Mouse (Mus musculus): ENCODE measurements at regions not wholly inside any gene's neighbourhood (a gene's known extent, or its start where the extent isn't known, plus 50 kb on each side); places are given as distances from the start of the nearest gene placed in this dataset.

DNA sequence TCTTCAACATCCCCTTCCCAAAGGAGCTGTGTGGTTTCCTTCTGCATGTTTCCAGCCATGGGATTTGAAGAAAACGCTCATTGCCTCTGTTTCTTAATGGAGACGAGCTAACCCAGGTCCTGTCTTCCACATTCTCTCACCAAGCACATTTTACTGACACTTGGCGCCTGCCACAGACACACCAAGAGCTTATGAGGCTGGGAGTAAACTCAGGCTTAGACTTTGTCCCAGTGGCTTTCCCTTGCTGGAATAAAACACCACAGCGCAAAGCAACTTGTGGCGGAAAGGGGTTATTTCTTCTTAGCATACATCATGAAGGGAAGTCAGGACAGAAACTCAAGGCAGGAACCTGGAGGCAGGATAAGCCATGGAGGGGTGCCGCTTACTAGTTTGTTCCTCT is 184.5 kb upstream of the Hes1 start:
- DNase-seq, result no peak

DNA sequence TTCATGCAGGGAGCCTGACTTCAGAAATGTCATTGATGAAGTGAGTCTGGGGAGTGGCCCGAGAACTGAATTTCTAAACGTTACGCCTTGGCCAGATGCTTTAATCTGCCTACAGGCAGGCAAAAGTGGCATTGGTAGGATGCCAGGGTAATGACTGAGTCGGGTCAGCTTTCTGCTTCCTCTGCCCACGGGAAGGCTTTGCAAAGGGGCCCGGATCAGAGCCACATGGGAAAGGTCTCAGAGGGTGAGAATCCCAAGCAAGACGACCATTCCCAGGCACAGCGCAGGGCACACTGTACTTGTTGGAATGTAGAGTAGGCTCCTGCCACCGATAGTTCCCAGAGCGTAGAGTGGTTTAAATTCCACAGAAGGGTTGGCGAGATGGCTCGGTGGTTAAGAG is 182.7 kb upstream of the Hes1 start:
- no peak for DNase-seq

DNA sequence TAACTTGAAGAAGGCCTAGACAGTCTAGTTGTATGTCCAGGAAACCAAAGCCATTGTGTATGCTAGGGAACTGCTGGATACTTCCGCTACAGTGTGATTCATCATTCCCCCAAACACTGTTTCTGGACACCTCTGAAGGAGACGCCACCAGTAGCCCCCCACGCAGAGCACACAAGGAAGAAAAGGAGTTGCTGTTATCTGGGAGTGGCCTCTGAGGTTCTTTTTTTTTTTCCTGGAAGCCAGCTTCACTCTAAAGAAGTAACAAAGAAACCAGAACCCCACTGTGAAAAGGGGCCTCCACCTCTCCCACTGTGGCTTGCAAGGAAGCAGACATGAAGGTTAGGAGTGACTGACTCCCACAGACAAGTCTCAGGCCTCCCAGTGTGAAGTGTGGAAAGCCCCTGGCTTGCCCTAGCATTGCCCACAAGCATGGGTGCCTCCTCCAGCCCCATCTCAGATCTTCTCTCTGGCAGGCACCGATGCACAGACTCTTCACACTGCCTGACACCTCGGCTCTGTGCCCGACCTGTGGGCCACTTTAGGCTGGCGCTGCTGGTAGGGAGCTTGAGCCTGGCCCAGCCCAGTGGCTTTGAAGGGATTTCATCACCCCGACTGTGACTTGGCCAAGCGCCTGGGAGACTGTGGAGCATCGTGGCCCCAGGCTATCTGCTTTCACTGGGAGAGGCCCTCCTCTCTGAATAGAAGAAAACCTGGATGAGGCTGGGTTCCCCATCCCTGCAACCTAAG is 181.8 kb upstream of the Hes1 start:
- no peak for DNase-seq

DNA sequence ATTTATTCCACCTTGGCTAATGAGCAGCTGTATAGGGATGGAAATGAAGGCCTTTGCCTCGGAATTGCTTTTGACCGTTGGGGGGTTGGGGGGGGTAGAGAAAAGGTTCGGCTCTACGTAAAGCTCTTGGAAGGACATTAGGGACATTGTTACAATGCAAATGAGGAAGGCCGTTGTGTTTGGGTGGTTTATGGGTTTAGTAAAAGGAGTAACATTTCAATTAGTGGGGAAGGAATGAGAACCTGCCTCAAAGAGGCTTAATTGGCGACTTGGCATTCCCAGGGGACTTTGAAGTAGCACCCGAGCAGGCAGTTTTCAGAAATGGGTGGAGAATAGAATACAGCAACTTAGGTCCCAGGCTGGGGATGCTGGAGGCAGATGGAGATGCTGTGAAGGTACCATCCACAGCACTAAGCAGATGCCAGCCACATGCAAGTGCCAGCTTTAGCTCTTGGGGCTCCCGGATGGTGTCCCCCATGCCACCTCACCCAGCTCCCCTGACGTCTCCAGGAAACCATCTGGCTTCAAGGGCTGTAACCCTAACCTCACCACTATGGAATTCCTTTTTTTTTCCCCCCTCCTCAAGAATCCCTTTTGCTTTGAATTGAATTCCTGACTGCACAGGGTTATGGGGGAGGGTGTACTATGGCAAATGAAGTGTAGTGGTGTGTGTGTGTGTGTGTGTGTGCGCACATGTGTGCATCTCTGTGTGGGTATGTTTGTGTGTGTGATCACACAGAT is 180.8 kb upstream of the Hes1 start:
- DNase-seq, result no peak

DNA sequence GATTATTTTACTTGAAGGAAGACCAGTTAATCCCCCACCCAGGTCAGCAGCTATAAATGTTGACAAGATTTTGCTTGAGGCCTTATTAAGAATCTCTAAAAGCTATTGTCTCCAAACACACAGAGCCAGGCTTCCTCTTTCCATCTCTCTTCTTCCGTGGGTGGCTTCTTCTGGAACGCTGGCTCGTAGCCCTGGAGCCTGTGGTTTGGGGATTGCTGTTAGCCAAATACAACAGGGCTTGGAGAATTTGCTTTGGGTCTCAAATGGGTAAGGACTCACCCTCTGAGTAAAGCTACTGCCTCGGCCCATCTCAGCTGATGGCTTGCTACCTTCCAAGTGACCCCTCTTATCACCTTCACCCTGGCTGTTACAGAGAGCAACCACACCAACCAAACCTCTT is 179.3 kb upstream of the Hes1 start:
- no peak for DNase-seq

DNA sequence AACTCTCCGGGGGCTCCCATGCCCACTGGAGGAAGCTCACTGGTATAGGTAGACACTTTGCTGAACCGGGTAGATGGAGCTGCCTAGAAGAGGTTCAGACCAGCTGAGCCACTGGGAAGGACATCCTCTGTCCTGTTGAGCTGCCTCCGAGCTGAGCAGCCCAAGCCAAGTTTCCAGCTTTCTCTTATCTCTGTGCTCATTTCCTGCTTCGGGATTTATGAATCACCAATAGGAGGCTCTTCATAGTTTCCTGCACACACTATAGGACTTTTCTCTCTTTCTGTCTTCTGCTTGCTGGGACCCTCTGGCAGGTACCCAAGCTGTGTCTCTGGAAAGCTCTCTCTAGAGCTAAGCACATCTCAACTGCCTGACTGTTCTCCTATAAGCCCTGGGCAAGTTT is 177.4 kb upstream of the Hes1 start:
- DNase-seq, result no peak

DNA sequence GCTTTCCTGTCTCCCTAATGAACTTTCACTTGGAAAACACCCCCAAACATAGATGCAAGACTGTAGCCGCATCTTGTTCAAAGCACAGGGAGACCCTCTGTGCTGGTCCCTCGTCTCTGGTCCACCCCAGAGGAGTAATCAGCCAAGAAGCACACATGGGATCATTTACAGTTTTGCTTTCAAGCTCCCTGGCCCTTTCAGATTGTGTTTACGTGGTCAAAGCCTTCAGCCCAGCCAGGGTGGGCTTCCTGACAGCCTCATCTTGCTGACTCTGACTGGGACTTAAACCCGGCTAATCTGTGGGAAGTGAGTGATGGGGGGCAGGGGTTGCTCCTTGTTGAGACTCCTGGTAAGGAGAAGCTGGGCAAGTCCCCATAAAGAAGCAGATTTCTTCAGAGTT is 174.8 kb upstream of the Hes1 start:
- no peak for DNase-seq

DNA sequence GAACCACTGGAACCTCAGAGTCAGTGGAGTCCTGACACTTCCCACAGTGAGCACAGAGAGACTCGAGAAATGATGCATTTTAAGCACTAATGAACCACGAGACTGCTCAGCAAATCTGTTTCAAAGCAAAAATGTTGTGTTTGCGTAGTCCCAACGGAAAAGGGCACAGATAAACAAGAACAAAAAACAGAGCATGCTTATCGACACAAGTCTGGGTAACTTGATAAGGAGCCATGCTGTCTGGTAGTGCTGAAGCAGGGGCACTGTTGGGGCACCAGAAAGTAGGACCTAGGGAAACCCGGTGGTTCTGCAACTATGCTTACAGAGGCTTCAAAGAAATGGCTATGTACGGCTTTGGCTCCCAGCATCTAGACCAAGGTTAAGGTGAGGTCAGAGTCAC is 172.7 kb upstream of the Hes1 start:
- DNase-seq, result no peak

DNA sequence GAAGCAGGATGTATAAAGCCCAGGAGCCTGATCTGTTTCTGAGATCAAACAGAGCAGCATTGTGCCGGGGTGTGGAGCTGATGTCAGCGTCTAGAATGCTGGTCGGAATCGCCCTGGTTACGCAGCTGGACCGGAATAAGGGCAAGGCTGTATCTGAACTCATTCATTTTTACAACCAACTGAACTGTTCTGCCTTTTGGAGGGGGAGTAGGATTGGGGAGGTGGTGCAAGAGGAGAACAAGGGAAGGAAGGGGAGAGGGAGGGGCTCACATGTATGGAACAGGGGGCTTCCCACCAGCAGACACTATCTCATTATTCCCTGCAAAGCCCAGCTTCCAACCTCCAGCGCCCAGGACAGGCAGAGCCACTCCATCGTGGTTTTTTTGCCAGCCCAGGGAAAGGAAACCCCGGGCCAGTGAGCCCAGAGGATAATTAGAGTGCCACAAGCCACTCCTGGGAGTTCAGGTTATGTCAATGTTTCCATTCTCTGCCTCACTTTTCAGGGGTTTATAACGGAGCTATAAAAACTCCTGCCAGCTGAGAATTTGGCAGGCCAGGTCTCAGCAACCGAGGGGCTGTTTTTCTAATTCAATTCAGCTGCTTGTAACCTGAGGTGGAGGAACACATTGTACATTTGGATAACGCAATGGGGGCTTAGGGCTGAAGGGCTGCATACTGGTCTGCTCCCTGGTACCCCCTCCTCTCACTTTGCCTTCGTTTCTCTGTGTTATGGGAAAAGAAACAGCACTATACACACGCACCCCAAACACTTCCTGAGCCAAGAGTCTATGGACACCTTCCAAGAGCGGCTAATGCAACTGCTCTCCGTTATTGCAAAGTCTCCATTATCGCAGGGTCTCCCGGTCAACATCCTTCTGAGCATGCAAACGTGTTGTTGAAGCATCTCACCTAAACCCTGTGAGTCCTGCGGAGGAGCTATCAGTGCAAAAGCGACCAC is 170.0 kb upstream of the Hes1 start:
- no peak for DNase-seq

DNA sequence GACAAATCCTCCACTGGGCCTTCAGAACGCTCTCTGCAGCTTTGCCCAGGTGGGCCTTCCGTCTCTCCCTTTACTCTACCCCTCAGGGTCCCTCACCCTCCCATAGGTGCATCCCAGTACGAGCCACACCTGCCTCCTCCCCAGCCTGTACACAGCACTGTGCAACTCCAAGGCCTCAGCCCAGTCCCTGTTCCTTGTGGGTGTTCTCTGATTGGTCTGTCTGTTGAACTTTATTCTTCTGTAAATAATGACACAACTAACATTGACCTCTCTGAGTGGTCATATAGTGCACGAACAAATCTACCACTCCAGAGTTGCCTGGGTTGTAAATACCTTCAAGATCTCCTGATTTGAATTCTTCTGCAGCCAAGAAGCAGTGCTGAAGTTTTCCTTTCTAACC is 167.8 kb upstream of the Hes1 start:
- DNase-seq, result no peak

DNA sequence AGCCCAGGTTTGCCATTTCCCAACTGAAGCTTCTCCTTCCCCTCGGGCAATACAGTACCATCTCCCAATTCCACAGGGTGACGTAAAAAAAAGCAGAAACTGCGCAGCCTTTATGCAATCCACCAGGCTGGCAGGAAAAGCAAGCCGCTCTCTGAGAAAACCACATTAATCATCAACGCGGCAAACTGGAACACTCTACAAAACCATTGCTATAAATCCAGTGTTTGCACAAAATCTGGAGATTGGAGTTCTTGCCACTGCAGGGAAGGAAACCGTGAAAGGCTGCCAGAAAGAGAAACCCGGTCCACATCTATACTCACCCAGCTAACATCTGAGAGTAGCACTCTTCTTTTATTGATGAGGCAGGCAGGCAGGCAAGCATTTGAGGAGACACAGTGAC is 160.7 kb upstream of the Hes1 start:
- DNase-seq, result no peak

DNA sequence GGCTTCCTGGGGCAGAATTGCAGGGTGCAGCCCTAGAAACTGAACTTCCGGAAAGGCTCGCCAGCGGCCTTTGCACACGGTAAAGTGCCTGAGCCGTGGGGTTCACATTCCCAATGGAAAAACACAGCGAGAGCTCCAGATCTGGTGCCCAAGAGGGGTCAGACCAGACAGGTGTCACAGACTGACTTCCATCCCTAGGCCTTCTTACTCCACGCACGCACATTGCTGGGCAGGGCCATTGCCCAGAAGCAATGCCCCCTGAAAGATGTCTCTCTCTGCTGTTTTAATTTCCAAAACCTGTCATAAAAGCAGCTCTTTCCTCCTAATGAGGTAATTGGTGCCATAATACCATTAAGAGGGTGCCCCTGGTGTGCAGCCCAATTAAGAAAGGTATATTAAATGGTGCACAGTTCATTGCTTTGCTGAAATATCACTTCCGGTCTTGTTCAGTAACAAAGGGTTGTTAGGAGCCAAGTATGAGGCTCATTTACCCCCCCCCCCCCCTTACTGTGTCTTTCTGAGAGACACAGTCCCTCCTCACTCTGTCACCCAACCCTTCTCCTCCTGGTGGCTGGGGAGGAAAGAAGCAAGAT is 159.9 kb upstream of the Hes1 start:
- no peak for DNase-seq

DNA sequence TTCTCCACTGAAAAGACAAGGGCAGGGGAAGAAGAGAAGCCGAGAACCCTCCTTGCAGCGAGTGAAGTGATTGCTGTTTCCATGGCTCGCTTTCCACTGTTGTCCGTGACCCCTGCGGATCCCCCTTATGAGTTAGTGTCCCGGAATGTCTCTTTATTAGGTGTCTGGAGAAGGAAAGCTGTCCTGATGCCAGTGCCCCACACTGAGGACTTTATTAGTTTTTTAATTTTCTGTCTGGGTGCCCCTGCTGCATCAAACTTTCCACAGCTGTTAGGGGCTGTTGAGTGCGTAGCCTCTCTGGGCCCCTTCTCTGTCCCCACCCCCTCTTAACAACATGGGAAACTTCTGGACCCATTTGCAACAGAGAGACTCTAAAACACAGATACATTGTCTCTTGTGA is 156.9 kb upstream of the Hes1 start:
- DNase-seq, result no peak

DNA sequence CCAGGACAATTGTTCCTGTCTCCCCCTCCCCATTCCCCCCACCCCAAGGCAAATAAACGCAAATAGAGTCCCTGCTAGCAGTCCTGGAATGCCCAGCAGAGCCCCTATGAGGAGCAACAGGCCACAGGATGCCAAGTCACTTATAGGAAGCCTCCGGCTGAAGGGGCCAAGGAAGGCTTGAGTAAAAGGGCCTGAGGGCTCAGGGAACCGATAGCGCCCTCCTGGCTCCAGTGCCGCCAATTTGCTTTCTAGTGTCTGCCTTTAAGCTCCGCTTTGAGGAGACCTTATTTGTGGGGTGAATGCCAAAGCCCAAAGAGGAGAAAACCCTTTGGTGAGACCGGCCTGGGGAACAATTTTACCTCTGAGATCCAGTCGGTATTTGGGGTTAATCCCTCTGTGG is 156.2 kb upstream of the Hes1 start:
- no peak for DNase-seq

DNA sequence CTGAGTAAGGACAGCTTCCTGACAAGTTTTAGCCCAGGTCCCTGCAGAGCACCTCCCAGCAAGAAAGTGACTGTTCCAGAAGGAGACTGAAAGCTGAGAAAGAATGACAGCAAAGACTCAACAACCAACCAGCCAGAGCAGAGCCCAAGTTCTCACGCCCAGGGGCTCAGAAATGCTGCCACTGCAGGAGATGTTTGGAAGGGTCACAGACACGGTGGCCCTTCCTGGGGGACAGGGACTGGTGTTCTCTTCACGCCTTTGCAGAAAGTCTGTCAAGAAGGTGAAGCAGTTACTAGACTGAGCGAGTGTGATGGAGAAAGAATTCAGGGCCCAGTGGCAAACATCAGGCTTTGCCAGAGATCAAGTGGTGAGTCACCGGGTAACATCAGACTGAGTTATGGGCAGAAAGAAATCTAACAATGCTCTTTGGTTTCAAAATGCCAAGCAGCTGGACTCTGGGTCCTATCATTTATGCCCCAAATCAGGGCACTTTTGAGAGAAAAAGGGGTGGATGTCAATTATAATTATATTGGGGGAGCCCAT is 154.2 kb upstream of the Hes1 start:
- DNase-seq, result no peak

DNA sequence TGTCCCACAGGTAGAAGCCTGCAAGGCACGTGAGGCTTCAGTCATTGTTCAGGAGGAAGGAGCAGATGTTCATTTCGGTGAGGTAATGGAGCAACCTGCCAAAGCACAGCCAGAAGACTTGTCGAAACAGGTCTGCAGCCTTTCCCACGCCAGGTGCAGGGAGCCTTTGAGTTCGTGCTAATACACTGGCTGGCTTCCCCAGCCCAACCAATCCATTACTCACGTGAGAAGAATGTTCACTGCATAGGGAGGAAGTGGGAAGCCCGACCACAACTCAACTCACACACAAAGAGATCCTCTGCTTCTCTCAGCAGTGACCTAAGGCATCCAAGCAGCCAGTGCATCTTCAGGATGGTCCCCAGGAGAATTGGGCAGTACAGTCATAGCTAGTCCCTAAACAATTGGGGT is 153.0 kb upstream of the Hes1 start:
- DNase-seq, result peak; percentile 5 to 6

DNA sequence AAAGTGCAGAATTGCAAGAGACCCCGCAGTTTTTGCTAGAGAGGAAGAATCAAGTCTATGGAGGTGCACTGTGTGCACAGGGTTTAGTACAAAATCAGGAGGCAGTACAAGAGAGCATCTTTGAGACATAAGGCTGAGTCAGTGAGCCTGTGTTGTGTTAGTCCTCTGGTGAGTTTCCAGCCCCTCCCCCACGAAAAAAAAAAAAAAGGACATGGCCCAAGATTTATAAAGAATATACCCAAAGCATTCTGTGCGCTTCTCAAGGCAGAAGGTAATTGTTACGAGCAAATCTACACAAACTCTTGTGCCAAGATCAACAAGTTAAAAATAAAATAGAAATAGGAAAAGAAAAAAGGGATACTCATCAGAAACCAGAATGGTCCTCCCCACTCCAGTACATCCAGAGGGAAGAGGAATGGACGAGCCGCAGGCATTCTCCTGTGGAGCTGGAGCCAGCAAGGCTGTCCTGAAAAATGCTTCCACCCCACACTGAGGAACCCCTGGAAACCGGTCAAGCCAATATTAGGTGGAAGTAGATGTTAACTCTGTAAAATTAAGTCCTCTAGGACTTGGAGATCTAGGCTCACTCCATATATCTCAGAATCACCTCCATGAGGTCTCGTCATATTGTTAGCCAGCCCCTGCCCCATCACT is 150.7 kb upstream of the Hes1 start:
- no peak for DNase-seq

DNA sequence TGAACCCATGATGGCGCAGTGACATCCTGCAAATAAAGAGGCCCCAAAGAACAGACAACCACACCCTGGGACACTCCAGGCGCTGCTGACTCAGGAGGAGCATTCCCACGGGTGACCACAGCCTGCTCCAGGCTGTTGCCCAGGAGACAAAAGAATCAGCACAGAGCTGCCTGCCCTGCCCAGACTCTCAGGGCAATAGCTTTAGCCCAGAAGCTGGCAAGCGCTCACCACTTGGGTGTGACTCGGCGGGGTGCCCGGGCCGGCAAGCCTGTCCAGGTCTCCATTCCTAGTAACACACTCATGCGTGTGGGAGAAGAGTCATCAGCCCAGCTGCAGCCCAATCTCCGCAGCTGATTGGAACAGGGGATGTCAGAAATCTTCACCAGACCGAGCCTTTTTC is 148.8 kb upstream of the Hes1 start:
- peak; percentile 15 to 22 for DNase-seq

DNA sequence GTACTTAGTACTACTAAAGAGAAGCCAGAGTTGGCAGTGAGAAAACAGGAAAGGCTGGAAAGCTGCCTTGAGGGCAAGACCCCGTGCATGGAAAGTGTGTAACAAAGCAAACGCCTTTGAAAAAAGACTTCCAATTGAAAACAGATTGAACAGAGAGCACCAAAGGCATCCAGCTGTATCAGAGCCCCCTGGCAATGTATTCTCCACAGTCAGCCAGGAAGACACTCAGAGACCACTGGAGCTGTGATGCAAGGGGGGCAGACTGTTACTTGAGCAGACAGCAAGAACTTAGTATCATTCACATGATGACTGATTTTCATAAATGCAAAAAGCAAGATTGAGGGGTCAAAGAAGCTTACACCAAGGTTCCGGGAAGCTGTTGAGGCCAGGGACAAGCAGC is 146.2 kb upstream of the Hes1 start:
- no peak for DNase-seq

DNA sequence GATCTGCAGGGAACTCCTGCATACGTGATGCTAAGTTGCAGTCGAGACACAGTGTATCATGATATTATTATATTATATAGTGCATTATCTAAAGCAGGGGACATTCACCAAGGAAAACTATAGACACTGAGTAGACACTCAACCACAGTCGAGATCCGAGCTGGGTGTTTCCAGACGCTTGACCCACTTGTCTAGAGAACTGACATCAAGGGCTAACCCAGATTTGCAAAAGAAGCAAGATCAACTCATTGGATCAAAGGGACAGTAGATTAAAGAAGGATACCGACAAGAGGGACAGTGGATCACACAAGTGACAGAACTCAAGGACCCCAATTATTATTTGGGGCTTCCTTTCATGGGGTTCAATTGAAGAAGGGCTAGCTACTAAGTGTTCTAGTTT is 145.8 kb upstream of the Hes1 start:
- DNase-seq, result no peak

DNA sequence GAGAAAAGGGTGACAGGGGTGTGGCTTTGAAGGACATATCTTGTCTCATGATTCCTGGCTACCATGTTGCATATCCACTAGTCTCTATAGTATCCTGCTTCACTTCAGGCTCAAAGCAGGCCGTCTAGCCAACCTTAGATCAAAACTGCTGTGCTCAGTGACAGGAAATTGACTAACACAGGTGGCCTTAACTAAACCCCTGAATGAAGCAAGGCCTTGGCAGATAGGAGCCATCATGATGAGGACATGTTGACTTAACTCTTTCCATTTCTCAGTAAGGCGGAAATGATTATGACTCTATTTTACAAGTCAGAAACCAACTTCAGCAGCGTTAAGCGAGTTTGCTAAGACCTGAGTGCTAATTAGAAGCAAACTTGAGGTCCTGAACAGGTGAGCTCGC is 143.2 kb upstream of the Hes1 start:
- DNase-seq, result no peak

DNA sequence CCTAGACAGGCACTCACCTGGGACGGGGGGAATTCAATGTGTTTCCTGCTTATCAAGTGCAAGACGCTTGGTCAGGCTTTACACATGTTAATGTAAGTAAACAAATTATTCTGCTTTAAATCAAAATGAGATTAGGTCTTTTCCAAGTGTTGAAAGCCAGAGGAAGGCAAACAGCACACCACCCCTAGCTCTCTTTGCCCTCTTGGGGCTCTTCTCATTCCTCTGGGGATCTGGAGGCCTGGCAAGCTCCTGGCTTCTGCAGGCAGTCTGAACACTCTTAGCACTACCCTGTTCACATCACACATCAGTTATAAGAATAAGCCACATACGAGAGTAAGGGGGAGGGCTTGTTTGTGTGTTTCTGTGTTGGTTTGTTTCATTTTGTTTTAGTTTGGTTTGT is 142.8 kb upstream of the Hes1 start:
- DNase-seq, result no peak
